Mouse (Mus musculus) hindbrain, postnatal 0 days (tissue): Measurements from ENCODE around the gene Padi4. TPM values are rescaled to one million over a fixed set of nuclear protein-coding genes. Genes with fewer than 3 reads are reported as not detected.

Source experiments
- ATAC-seq: fragments of 200-750 bp; cut with Nextera tagmentation; 2 replicates; pipeline ENCODE4 v1.8.0; 2017; ENCODE audit warnings: mild to moderate bottlenecking, moderate TSS enrichment, moderate library complexity
- DNase-seq: peaks from one replicate; pipeline ENCODE4 v3.0.0-alpha.2; 2015; ENCODE audit warnings: low spot score
- H3K27ac ChIP-seq: fragments of 300-500 bp; sonication (generic); 2 replicates; pipeline ENCODE4 v1.5.1; 2014; ENCODE audit warnings: mild to moderate bottlenecking
- H3K27me3 ChIP-seq: fragments of 300-500 bp; sonication (generic); 2 replicates; pipeline ENCODE4 v1.6.1; 2014; ENCODE audit warnings: low read length, mixed read lengths; ENCODE audit not compliant: insufficient read depth
- H3K36me3 ChIP-seq: fragments of 300-500 bp; sonication (generic); 2 replicates; pipeline ENCODE4 v1.6.1; 2014; ENCODE audit warnings: low read length, mixed read lengths; ENCODE audit not compliant: insufficient read depth
- H3K4me1 ChIP-seq: fragments of 300-500 bp; sonication (generic); 2 replicates; pipeline ENCODE4 v1.6.1; 2014; ENCODE audit warnings: antibody characterized with exemption, low read length, mixed read lengths; ENCODE audit not compliant: insufficient read depth
- H3K4me2 ChIP-seq: fragments of 300-500 bp; sonication (generic); 2 replicates; pipeline ENCODE4 v1.6.1; 2014; ENCODE audit warnings: low read depth, mild to moderate bottlenecking, low read length, moderate library complexity, mixed read lengths
- H3K4me3 ChIP-seq: fragments of 300-500 bp; sonication (generic); 2 replicates; pipeline ENCODE4 v1.5.1; 2014; ENCODE audit warnings: low read length
- H3K9ac ChIP-seq: fragments of 300-500 bp; sonication (generic); replicated peaks from 2 replicates; pipeline ENCODE4 v1.6.1; 2014; ENCODE audit warnings: mild to moderate bottlenecking, low read length, moderate library complexity, mixed read lengths
- H3K9me3 ChIP-seq: fragments of 300-500 bp; sonication (generic); 2 replicates; pipeline ENCODE4 v1.6.1; 2016; ENCODE audit warnings: low read length, mixed read lengths
- CTCF ChIP-seq: IDR thresholded peaks from 2 replicates; pipeline ENCODE4 v1.5.1; 2016; ENCODE audit warnings: antibody characterized with exemption, control low read depth, low read depth
- WGBS: fragments of 180-500 bp; shearing (Covaris S2); extraction: QIAGEN DNeasy Blood & Tissue Kit; methylation state at CpG from one replicate; pipeline ENCODE4 v1.1.7; 2014; 5-methylcytosine and 5-hydroxymethylcytosine counted together
- polyA plus RNA-seq: library from polyadenylated mRNA; unstranded; fragments of >200 nt; fragmentation: Nextera tagmentation; extraction: Ambion mirVana; gene quantifications from 2 replicates; pipeline ENCODE4 v1.2.1, GENCODE M21; 2015
- total RNA-seq: library from RNA; depleted of rRNA; stranded (reverse); fragments of >200 nt; gene quantifications from 2 replicates; pipeline ENCODE4 v1.2.3, GENCODE M21; 2014

The Padi4 gene
- total and polyA plus RNA-seq, 2 experiments from 2014 or later: not detected

DNA sequence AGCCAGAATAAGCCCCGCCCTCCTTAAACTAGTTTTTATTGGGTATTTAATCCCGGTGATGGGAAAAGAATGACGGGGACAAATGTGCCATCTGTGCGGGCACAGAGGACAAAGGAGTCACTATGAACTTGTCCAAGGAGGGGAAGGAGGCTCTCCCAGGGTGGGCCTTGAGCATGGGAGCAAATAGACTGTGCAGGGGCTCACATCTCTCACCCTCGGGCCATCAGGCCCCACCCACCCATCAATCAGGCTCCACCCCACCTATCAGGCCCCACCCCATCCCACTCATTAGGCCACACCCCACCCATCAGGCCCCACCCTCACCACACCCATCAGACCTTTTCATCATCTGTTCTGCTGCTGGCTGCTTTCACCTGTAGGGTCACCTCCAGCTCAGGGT is 5.1 kb downstream of the Padi4 start:
- Histone ChIP-seq H3K9me3 (no peaks in the 10 kb centered on the region), H3K4me3 (no peak overlapping the region), H3K27ac (no peak overlapping the region), H3K9ac (no peak overlapping the region), H3K27me3 (no peaks in the 10 kb centered on the region), H3K4me2 (no peak overlapping the region), H3K4me1 (no peaks in the 10 kb centered on the region), H3K36me3 (no peaks in the 10 kb centered on the region)
- TF ChIP-seq CTCF: no peak
- 81% methylated on average over 5 of the region's 5 CpGs for WGBS
- DNase-seq (no peak), ATAC-seq (no peak)

DNA sequence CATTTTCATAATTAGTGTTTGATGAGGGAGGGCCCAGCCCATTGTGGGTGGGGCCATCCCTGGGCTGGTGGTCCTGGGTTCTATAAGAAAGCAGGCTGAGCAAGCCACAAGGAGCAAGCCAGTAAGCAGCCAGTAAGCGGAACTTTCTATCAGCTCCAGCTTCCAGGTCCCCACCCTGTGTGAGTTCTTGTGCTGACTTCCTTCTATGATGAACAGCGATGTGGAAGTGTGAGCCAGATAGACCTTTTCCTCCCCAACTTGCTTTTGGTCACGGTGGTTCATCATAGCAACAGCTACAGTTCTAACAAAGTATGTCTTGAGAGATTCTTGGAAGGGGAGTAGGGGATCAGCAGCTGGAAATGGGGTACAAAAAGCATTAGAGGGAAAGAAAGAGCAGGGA is 8.1 kb downstream of the Padi4 start:
- Histone ChIP-seq H3K36me3 (no peaks in the 10 kb centered on the region), H3K4me2 (no peak overlapping the region), H3K4me3 (no peak overlapping the region), H3K9me3 (no peaks in the 10 kb centered on the region), H3K27me3 (no peaks in the 10 kb centered on the region), H3K4me1 (no peaks in the 10 kb centered on the region), H3K9ac (no peak overlapping the region), H3K27ac (no peak overlapping the region)
- ATAC-seq (no peak), DNase-seq (no peak)
- no peak for TF ChIP-seq CTCF
- 80% methylated on average over 3 of the region's 3 CpGs for WGBS

DNA sequence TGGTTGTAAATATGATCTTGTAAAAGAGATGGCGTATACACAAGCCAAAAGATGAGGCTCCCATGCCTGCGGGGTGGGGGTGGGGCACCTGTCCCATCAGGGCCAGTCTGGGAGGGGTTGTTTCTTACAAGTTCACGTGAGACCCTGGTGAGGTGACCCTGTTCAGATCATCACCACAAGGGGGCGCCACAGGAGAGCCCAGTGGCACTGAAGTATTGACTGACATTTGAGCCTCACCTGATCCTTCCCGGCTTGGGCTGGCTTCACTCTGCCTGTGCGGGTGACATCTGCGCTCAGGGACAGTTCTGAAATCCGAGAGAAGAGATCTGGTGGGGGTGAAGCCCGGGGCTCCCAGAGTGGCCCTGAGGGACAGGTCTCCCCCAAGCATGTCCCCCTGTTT is 10.9 kb downstream of the Padi4 start:
- no peak overlapping the region for H3K27ac ChIP-seq
- H3K4me2 ChIP-seq: no peak overlapping the region
- no peaks in the 10 kb centered on the region for H3K27me3 ChIP-seq
- H3K4me1 ChIP-seq: no peaks in the 10 kb centered on the region
- no peak for ATAC-seq
- peak; percentile 24 for DNase-seq
- no peaks in the 10 kb centered on the region for H3K9me3 ChIP-seq
- WGBS: 21% methylated on average over 9 of the region's 9 CpGs
- H3K4me3 ChIP-seq: no peak overlapping the region
- no peak overlapping the region for H3K9ac ChIP-seq
- TF ChIP-seq CTCF: peak; percentile 63
- no peaks in the 10 kb centered on the region for H3K36me3 ChIP-seq

DNA sequence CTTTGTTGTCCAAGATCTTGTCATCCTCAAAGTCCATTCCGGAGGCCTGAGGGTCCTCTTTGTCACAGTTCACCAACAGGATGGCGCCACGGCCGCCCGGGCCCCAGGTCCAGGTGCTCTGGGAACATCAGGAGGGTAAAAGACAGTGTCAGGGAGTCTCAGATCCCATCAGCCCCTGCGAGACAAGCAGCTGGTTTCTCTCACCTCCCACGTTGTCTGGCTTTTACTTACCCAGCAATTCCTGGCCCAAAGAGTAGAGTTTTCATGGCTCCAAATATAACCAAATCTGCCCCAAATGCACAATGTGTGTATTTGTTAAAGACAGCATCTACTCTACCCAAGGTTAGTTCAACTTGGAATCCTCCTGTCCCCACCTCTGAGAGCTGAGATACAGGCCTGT is 12.4 kb downstream of the Padi4 start:
- no peak for TF ChIP-seq CTCF
- Histone ChIP-seq H3K9me3 (no peaks in the 10 kb centered on the region), H3K36me3 (no peaks in the 10 kb centered on the region), H3K4me2 (no peak overlapping the region), H3K9ac (no peak overlapping the region), H3K4me3 (no peak overlapping the region), H3K27ac (no peak overlapping the region), H3K4me1 (no peaks in the 10 kb centered on the region), H3K27me3 (no peaks in the 10 kb centered on the region)
- DNase-seq: no peak
- ATAC-seq: no peak
- 83% methylated on average over 7 of the region's 7 CpGs for WGBS

DNA sequence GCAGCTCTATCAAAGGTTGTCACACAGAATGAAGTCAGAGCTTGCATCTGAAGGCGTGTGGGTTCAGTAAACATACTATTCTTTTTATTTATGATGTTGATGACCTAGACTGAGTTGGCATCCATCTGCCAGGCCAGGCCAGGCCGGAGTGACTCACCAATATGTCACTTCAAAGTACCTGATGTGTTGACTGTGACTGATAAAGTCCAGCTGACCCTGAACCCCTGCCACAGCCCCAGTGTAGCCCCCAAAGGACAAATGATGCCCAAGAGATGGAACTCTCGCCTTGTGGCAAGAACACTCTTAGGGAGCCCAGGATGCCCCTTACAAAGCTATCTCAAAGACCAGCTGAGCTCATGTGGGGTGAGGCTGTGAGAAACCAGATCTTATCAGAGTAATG is 18.2 kb downstream of the Padi4 start:
- Histone ChIP-seq H3K4me3 (no peak overlapping the region), H3K4me1 (no peaks in the 10 kb centered on the region), H3K27ac (no peak overlapping the region), H3K9ac (no peak overlapping the region), H3K27me3 (no peaks in the 10 kb centered on the region), H3K4me2 (no peak overlapping the region), H3K36me3 (no peaks in the 10 kb centered on the region), H3K9me3 (no peaks in the 10 kb centered on the region)
- no peak for DNase-seq
- no peak for ATAC-seq
- TF ChIP-seq CTCF: no peak
- WGBS: 89% methylated on average over 3 of the region's 3 CpGs

DNA sequence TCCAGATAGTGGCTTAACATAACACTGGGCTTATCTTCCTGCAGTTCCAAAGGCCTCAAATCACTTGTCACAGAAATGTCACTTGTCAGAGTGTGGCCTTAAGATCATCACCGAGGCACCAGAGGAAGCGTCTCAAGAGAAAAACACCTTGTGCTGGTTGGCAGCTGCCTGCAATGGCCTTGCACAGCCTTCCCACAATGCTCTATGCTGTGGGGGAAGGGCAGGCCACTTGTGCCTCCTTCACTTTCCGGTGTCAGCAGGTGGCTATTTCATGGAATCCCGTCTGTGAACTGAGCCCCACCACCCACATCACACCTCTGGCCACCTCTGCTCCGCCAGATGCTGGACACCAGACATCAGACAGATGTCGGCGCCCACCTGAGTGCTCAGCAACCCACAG is 20.7 kb downstream of the Padi4 start:
- ATAC-seq (no peak), DNase-seq (no peak)
- Histone ChIP-seq H3K4me3 (no peak overlapping the region), H3K9ac (no peak overlapping the region), H3K9me3 (no peaks in the 10 kb centered on the region), H3K4me1 (no peaks in the 10 kb centered on the region; the same call in 1 of the 2 replicates), H3K27ac (no peak overlapping the region), H3K4me2 (no peak overlapping the region), H3K27me3 (no peaks in the 10 kb centered on the region), H3K36me3 (no peaks in the 10 kb centered on the region)
- 66% methylated on average over 7 of the region's 7 CpGs for WGBS
- no peak for TF ChIP-seq CTCF

DNA sequence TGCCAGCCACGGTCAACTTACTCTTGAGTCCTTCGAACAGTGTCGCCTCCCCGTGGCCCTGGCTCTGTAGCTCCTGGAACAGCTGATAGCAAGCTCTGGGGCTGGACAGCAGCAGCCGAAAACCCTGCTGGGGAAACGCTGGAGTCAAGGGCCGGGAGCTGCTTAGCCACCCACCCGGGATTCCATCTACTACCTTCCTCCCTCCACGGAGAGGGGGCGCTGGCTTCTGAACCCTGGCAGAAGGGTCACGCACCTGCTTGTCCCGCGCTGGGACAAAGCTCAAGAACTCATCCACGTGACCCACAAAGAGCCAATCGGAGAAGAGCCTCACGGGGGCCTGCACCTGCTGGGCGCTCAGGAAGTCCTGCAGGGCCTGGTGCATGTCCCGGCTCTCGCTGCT is 23.7 kb downstream of the Padi4 start:
- peak; percentile 24; the same call in 1 of the 2 replicates for TF ChIP-seq CTCF
- Histone ChIP-seq H3K27ac (no peak overlapping the region), H3K27me3 (no peaks in the 10 kb centered on the region), H3K4me2 (0 out of 2 replicates have a peak overlapping the region, but pooled peaks have one; percentile 10), H3K4me1 (no peaks in the 10 kb centered on the region; the same call in 1 of the 2 replicates), H3K36me3 (no peaks in the 10 kb centered on the region), H3K9me3 (no peaks in the 10 kb centered on the region), H3K4me3 (no peak overlapping the region), H3K9ac (no peak overlapping the region)
- ATAC-seq (0 out of 2 replicates have a peak, but pooled peaks have one; percentile 21), DNase-seq (peak; percentile 13)
- 14% methylated on average over 18 of the region's 19 CpGs for WGBS
